Mouse (Mus musculus): Measurements from ENCODE around the gene Ubr7.
A peak's percentile ranks its signal among the peaks of the same experiment; 100 is the strongest.

Gene Ubr7

DNA sequence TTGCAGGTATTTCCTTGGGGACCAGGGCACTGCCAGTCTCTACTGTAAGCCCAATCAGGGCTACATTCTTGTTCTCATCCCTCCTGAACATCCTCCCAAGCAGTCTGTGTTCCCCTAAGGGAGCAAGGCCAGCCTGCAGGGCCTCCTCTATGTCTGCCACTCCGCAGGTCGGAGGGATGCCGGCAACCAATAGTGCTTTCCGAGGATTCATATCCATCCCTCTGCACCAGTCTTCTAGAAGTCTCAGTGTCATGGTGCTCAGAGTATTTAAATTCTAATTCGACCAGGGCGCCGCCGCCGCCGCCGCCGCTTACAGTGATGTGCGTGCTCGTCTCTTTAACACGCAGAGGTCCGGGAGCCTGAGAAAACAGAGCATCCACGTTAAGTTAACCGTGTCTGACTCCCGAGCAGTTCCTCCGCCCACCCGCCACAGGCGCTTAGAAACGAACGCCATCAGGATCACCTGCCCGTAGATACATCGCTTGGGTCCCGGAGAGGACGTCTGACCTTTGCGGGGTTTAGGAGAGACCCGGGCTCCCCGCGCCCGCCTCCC, 14.7 kb upstream of the Ubr7 start:
- no peak for DNase-seq (ENCODE audit: extremely low read depth, low read depth)

DNA sequence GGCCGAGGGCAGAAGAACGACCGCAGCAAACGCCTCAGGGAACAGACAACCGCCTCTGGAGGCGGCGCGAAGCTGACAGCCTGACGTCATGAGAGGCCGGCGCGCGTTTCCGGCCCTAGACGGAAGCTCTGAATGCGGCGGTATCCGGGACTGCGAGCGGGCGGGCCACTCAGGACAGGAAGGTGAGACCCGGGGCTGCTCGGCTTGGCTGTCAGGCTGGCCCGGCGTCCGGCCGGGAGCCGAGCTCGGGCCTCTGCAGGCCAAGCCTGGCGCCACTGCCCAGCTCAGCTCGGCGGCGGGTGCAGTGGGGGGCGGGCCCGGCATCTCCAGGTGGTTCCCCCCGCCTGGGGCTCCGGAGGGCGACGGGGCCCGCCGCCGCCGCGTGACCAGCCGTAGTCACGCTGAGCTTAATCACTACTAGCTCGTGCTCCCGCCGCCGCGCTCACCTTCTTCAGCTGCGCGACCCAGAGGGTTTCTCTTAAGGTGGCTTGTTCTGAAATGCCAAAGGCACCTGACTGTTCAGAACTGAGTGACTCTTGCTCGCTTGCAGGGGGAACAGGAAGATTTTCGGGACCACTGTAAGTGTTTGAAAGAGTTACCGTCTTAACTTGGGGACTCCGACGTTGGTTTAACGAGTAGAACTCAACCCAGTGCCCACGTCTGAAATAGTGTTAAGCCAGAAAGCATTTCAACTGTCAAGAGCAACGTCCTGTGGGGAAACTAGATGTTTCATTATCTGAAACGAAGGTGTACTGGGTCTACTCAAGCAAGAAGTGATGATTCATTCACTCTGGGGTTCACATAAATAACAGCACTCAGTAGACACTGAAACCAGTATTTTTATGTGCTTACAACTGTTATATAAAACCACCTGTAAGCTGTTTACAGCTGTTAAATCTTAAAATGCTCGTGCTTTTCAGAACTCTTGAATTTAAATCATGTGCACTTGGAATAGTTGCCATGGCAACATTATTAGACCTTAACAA, 13.9 kb upstream of the Ubr7 start, which contains the start of the genes Moap1 and Tmem251:
Gene Moap1 (minus strand): TSS at position 73 of the 986 bp plus-strand sequence.
Gene Tmem251 (plus strand): TSS at position 174 of the 986 bp plus-strand sequence.
- peak; percentile 73 for DNase-seq (ENCODE audit: extremely low read depth, low read depth)

DNA sequence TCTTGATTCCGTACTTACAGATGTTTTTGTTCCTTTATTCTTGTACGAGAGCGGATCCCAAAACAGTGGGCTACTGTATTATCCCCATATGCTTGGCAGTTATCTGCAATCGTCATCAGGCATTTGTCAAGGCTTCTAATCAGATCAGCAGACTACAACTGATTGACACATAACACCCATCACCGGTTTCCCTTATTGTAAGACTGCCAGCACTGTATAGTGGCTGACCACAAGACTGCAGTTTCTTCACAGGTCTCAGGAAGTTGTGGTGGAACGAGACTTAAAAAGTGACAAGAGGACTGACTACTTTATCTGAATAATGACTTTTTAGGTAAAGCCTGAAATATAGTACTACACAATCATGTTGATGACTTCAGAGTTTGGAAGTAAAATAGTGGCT, 12.9 kb upstream of the Ubr7 start:
- peak; percentile 74 for DNase-seq (ENCODE audit: extremely low read depth, low read depth)

DNA sequence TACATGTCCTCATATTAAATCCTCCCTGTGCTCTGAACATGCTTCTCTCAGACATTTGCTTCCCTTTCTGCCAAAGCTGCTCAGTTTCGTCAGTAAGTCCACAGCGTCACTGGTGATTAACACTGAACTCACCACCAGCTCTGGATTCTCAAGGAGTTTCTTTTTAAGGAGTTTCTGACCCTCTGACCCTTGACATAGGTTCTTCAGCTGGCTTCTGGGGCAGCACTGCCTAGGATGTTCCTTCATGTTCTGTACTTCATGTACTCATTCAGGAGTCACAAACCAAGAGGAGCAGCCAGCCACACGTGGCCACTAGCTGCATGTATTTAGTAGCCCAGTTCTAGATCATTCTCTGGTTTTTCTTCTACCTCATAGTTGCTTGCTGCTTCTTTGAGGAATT, 9.5 kb upstream of the Ubr7 start:
- DNase-seq (ENCODE audit: extremely low read depth, low read depth), result no peak

DNA sequence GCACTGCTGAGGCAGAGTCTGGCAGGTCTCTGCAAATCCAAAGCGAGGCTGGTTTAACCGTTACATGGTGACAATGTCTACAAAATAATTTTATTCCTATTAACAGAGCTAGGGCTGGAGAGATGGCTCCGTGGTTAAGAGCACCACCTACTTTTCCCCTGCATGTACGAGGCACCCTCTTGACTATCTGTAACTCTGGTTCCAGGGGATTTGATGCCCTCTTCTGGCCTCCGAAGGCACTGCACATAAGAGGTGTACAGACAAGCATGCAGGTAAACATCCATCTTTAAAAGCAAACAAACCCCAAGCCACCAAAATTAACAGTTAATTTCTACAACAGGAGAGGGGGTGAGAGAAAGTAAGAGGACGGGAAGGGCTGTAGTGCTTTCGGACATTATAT, 1.5 kb upstream of the Ubr7 start:
- peak; percentile 21 for DNase-seq (ENCODE audit: extremely low read depth, low read depth)

DNA sequence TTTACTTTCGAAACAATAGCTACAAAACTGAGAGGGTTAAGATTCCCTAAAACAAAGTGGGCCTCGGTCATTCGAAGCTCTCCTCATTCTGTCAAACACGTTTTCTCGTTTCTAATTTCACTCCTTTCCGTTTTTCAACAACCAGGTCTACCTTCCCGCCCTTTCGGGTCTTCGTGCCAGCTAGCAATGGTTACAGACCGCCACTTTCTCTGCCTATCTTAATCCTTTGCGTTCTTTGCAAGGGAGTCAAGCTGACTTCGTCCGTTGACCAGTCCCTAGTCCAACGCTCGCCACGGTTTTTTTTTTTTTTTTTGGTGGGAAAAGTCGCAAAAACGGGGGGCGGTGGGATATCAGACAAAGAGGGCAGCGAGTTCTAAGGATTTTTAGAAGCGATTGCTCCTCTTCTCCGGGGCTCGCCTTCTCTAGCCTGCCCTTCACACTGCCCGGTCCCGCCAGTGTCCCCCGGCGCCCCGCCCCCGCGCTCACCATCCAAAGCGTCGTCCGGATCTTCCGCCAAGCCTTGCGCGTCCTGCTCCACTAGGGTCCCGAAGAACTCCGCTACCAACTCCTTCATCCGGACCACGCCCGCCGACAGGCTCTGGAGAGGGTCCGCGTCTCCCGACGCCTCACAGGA, 595 bp upstream of the Ubr7 start:
- DNase-seq (ENCODE audit: extremely low read depth, low read depth), result peak; percentile 13

DNA sequence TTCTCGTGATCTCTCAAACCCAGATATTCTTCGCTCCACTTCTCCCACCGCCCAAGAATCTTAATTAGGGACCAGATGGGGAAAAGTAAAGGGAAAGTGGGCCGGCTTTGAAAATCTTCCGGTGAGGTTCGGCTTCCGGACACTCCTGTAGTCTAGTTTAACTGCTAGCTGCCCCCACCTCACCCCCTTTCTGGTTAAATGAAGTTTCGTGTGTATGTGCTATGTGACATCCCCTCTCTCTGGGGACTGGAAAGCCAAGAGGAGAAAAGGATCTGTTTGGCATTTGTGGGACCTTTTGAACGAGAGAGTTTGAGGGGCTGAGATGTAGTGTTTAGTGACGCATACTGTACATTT, 613 bp downstream of the Ubr7 start, which contains the start of gene Gm20604:
Gene Gm20604 (minus strand): TSS at position 270 of the 354 bp plus-strand sequence.
- DNase-seq (ENCODE audit: extremely low read depth, low read depth), result peak; percentile 13

DNA sequence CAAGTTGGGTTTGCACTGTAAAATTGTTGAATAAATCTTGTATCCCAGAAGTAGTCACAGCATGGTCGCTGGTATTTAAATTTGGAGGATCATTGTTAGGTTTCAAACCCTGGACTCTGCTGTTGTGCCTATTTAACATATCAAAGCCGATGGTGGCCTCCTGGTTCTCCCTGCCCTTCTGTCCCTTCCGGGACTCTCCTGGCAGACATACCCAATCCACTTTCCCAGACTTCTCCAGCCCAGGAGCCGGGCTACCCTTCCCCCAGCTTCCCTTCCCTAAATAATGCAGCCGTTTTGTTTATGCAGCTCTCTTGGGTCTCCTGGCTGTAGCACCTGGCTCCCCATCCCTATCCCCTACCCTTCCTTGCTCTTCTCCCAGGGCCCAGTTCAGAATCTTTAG, 1.2 kb downstream of the Ubr7 start:
- no peak for DNase-seq (ENCODE audit: extremely low read depth, low read depth)

DNA sequence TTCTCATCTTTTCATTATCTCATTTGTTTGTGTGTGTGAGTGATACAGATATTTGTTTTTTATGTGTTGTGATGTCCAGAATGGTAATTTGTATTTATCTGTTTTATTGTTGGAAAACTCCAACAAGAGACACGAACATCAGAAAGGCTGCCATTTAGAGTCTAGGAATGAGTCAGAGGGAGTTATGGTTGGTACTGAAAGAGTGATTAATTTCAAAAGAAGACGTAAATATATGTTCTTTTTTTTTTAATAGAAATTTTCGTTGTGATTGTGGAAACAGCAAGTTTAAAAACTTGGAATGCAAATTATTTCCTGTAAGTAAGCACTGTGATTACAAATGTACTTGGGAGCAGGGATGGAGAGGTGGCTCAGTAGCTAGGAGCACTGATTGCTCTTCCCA, 3.9 kb downstream of the Ubr7 start:
- DNase-seq (ENCODE audit: extremely low read depth, low read depth), result no peak

DNA sequence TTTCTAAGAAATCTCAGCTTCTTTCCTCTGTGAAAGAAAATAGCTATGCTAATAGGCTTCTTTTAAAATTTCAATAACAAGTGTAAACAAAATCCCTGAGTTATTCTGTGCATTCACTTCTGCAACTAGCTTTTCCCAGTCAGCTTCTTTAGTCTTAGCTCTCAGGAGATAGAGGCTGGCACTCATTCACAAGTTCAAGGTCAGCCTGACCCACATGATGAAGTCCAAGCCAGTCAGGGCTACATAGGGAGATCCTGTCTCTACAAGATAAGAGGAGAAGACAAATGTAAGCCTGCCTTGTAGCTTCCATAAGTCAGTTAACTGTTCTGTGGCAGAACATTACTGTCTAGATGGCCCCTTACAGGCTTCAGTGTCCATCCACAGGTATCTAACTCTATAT, 5.9 kb downstream of the Ubr7 start:
- no peak for DNase-seq (ENCODE audit: extremely low read depth, low read depth)

DNA sequence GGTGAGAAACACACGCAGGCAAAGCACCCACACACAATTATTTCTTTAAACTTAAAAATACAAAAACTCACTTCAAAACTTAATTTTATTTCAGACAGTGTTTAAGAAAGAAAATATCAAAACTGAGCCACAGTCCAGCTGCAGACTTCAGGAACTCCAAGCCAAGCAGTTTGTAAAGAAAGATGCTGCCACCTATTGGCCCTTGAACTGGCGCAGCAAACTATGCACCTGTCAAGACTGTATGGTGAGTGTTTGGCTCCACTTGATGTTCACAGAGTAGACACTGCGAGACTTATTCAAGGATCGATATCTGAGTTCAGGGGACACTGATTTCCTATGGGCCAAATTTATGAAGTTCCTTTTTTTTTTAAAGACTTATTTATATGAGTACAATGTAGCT, 11.2 kb downstream of the Ubr7 start:
- no peak for DNase-seq (ENCODE audit: extremely low read depth, low read depth)

DNA sequence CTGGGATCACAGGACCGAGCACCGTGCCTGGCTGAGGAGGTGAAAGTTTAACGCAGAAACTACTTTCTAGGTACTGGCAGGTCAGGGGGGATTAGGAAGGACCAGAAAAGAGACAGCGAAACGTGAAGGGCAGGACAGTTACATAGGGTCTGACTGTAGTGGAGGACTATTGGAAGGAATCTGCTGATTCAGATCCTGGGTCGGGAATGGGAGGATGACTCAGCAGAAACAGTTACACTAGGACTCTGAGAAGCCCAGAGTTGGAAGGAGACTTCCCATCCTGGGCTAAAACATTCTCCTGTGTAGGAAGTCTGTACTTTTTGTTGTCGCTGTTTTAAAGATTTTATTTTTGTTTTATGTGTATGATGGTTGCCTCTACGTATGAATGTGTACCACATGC, 13.8 kb downstream of the Ubr7 start:
- no peak for DNase-seq (ENCODE audit: extremely low read depth, low read depth)

DNA sequence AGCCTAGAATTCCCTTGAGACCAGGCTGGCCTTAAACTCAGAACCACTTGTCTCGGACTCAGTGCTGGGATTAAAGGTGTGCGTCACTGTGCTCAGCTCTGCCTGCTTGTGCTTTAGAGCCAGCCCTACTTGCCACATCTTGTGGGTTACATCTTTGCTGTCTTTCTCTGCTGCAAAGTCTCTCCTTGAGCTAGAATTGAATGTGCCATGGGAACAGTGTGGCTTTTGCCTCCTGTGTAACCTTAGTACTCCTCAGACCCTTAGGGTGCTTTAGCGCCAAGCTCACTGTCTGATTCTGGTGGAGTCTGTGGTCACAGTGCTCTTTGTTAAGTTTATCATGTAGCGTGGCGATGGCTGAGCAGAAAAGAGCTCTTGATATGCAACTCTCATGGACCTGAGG, 14.9 kb downstream of the Ubr7 start:
- no peak for DNase-seq (ENCODE audit: extremely low read depth, low read depth)

DNA sequence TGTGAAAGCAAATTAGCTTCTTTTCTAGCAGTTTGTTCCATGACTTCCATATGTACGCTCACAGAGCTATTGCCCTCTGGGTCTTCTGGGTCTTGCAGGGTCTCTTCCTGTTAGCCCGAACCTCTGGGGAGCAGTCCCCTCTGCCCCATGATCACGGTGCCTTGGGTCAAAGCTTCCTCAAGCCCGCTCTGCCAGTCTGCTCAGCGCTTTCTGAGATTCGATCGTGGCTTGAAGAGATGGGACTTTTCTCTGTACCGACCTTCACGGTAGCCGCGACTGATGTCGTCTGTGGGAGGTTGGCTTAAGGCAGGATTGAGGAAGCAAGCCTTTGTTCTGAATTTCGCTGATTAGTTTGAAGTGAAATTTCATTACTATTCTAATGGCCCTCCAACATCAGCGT, 18.3 kb downstream of the Ubr7 start:
- no peak for DNase-seq (ENCODE audit: extremely low read depth, low read depth)

DNA sequence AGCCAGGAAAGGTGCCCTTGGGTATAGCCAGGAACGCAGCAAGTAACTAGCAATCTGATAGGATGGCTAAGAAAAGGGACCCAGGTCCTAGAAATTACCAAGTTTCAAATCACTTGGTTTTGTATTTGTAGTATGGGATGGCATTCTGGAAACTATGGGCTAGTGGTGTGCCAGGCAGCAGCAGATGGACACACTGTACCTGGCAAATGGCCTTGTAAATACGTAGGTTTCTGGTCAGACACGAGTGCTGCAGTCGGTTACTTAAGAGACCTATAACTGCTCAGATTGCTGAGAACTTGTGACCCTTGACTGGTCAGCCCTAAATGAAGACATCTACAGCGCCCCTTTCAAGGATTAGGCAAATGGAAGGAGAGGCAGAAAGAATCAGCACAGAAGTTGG, 20.4 kb downstream of the Ubr7 start:
- DNase-seq (ENCODE audit: extremely low read depth, low read depth), result no peak

DNA sequence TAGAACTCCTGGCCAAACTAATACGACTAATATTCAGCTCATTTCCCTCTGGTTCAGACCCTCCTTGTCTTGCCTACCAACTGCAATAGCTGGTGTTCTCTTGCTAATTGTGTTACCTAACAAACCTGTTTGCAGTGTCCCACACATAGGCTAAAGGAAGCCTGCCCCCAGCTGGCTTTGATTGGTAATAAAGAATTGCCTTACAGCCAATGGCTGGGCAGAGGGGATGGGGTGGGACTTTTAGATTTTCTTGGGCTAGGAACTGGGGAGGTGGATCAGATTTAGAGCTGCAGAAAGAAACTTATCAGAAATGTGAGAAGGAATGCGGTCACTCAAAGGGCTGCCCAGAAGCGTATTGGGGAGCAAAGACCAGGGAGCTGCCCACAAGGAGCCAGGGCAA, 21.7 kb downstream of the Ubr7 start:
- DNase-seq (ENCODE audit: extremely low read depth, low read depth), result peak; percentile 8

DNA sequence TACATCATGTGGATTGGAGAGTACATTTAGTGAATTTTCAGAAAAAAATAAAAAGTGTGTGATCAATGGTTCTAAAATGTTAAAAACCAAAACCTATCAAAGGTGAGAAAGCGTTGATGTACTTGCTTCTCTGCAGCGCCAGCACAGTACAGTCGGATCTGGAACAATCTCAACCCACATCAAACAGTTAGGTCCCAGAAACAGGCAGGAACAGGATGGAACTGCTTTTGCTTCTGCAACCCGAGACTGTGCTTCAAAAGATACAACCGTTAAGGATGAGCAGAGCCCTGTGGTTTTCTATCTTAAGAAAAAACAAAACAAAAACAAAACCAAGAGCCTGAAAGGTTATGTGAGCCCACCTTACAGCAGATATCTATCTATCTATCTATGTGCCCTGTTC, 25.1 kb downstream of the Ubr7 start:
- DNase-seq (ENCODE audit: extremely low read depth, low read depth), result no peak

DNA sequence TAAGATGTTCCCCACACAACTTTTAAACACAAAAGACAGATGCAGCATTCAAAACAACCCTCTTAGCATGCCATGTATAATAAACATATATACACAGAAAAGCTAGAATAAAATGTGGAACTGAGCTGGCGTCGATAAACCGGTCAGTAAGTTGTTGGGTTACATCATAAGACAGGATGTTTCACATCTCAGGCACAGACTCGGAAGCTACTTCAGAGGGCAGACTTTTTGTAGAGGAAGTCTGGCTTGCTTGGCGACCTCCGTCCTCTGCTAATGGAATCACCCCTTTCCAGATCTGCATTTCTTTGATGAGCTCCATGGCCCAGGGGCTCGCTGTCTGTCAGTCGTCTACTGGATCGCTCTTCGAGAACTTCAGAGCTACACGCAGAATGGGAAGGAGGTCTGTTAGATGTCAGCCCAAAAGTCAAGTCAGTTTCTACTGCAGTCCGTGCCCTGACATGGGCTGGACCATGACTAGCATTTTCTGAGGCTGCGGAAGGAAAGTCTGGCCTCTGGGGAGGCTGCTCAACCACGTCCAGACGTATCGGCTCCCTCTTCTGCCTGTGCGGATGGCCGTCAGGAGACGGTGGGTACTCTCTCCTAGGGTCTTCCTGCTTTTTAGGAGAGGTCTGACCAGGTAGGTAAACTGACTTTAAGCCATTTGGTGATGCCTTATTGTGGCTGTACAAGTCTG, 27.3 kb downstream of the Ubr7 start:
- DNase-seq (ENCODE audit: extremely low read depth, low read depth), result no peak

DNA sequence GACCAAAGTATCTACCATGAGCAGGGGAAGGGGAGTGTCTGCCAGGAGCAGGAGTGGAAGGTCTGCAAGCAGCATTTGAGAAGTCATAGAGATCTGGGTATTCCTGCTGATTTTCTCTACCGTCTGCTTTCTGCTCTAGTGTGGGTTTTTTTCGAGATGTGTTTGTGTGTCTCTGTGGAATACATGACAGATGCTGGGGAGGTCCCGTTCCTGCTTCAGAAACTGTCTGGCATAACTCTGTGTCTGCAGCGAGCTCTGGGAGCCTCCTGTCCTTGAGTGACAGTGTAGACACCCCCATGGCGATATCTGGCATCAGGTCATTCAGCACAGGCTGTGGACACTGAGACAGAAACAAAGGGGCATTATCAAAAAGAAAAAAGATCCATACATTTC, 27.8 kb downstream of the Ubr7 start:
- no peak for DNase-seq (ENCODE audit: extremely low read depth, low read depth)

DNA sequence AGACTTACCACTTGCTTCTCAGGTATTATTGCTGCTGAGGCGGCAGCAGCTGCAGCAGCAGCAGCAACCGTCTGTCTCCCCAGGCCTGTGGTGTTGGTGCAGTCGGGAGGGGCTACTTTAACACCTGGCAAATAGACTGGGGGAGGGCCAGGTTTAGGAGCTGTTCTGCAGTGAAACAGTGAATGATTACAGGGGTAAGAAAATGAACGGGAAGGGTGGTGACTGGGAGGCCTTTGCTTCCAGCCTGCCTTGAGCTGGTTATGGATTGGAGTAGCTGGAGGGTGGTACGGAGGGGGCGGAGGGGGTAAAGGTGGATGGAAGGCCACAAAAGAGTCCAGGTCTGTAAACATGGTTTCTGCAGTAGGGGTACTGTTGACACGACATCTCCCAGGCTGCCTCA, 30.2 kb downstream of the Ubr7 start:
- DNase-seq (ENCODE audit: extremely low read depth, low read depth), result no peak

DNA sequence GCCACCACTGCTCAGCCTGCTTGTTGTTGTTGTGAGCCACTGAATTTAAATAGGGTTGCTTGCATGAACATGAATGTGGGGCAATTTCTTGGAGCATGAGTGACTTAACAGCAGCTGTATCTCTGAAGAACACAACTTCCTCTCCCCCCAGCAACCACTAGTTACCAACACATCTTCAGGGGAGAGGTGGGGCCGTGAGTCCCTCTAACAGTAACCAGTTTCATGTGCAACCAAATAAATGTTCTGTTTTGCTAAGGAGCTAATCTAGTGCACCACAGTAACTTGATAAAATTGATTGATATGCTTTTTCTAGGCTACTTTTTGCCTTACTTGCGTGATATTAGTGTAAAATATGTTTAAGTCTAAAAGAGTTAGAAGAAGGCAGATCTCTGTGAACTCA, 41.8 kb downstream of the Ubr7 start:
- DNase-seq (ENCODE audit: extremely low read depth, low read depth), result peak; percentile 75

DNA sequence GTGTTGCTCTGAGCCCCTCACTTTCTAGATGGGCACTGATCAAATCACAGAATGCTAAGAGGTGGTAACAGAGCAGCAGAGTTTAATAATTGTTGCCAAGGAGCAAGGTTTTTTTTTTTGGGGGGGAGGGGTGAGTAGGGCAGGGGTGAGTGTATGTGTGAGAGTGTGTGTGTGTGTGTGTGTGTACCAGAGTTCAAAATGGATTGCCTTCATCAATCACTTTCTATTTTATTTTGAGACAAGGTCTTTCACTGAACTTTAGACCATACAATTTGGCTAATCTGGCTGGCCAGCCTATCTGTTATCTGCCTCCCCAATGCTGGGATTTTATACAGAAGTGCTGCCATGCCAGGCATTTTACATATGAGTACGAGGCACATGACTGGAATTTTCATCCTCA, 57.1 kb downstream of the Ubr7 start:
- no peak for DNase-seq (ENCODE audit: extremely low read depth, low read depth)
